Mouse (Mus musculus) urinary bladder, postnatal 36 days (tissue): ENCODE results near the gene Pmpcb.

ENCODE experiments used
- DNase-seq, 2 experiments: peaks; one replicate each; pipeline ENCODE4 v3.0.0; 2022; ENCODE audit warnings: low spot score in 2 of 2, mixed read lengths in 1 of 2

Pmpcb gene

GRCm38 (mm10) chr5:21732177-21732911 is 4.6 kb upstream of the Pmpcb start:
- no peak for DNase-seq

GRCm38 (mm10) chr5:21732930-21733329 is 4.0 kb upstream of the Pmpcb start:
- DNase-seq = peak in 1 of 2 experiments; percentile 23

DNA sequence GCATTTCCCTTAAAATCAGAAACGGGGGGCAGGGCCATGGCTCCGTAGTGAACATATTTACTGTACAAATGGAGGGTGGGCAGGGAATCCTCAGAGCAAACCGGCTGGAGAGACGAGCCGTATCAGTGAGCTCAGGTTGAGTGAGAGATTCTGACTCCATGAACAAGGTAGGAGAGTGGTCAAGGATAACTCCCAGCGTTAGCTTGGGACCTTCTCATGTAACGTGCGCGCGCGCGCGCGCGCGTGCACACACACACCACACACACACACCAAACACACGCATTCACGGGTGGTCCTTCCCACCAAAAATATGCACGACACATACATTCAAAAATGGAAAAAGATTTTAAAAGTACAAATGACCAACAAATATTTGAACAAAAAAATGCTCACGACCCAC is 1.8 kb upstream of the Pmpcb start:
- DNase-seq = no peak

DNA sequence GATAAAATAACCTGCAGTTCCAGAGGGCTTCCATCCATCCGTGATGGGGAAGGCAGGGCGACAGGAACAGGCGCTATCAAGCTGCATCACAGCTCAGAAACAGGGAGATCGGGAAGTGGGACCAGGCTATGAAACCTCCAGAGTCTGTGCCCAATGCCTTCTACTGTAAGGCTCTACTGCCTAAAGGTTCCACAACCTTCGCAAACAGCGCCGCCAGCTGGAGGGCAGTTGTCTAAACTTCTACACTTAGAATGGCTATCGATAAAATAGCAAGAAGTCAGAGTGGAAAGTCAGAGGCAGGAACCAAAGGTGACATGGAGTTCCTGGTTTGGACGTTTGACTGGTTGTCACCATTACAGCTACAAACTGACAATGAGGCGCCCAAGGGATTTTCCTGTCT is 1.4 kb upstream of the Pmpcb start:
- peak; percentile 51 to 74 for DNase-seq

DNA sequence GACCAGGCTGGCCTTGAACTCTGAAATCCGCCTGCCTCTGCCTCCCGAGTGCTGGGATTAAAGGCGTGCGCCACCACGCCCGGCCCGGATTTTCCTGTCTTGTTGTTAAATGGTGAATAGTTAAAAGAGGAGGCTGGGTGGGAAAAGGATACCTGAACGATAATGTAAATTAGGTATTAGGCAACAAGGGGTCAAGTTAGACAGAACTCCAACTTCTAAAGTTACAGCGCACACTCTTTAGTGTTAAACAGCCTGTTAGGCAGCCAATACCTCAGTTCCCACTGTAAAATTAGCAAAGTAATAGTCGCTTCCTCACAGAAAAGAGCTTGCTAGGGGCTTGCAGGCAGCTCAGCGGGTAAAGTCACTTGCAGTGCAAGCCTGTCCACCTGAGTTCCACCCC is 895 bp upstream of the Pmpcb start:
- no peak for DNase-seq

GRCm38 (mm10) chr5:21737620-21738019 is 679 bp downstream of the Pmpcb start:
- no peak for DNase-seq

DNA sequence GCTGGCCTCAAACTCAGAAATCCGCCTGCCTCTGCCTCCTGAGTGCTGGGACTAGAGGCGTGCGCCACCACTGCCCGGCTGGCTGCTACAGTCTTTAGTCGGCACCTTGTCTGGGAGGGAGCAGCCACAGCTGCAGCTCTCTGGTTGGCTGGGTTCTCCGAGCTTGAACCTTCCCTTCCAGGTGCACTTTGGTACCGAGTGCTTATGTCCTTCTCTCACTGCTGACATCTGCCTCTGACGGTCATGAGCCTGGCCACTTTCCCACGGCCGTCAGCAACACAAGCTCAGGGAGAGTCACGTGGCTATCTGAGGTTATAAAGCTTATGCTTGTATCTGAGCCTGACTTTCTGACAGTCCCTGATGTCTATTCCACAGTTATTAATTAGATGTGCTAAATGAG is 2.2 kb downstream of the Pmpcb start:
- DNase-seq = no peak

DNA sequence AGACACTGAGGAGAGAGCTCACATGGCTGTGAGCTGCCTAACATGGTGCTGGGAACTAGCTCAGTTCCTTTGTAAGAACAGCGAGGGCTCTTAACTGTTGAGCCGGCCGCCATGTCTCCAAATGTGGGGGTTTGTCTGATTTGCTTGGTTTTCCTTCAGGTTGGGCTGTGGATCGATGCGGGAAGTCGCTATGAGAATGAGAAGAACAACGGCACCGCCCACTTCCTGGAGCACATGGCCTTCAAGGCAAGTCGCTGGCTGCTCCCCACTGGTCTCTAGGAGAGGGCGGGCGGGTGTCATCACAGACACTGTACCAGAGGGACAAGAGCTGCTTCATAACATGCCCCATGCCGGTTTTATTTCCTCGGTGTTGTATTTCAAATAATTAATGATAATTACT is 2.9 kb downstream of the Pmpcb start:
- DNase-seq = no peak

DNA sequence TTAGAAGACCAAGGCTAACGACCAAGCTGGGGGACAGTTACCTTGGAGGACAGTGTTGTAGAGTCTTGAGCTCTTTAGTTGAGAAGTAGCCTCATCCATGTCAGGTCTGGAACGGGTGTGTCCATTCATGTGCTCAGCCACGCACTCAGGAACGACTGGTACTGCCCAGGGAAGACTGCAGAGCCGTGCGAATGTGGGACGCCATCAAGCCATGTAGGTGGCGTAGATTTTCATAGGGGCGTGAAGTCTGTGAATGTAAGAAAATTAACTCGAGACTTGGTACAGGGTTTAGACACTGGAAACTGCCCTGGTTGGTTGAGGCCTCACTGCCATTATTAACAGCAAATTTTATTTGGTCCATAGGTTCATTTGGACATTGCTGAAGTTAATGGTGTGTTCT is 6.7 kb downstream of the Pmpcb start:
- DNase-seq = no peak

DNA sequence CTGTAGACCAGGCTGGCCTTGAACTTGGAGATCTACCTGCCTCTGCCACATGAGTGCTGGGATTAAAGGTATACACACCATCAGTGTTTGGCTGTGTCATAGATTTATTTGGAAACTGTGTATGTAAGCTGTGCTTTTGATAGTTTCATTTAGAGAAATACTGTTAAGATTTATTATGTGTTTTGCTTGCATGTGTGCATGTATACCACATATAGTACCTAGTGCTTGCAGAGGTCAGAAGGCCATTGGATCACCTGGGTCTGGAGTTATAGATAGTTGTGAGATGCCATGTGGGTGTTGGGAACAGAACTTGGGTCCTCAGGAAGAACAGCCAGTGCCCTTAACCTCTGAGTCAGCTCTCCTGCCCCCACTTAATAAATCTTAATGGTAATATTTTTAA is 7.7 kb downstream of the Pmpcb start:
- no peak for DNase-seq

DNA sequence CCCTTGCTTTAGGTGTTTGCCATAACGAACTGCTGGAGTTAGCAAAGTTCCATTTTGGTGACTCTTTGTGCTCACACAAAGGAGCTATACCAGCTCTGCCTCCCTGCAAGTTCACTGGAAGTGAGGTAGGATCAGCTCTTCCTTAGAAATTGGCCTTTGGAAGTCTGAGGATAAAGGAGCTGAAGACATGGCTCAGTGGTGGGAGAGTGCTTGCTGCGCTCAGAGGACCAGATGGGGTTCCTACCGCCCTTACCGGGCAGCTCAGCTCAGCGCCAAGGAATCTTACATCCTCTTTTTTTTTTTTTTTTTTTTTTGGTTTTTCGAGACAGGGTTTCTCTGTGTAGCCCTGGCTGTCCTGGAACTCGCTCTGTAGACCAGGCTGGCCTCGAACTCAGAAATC is 9.0 kb downstream of the Pmpcb start:
- DNase-seq = no peak

DNA sequence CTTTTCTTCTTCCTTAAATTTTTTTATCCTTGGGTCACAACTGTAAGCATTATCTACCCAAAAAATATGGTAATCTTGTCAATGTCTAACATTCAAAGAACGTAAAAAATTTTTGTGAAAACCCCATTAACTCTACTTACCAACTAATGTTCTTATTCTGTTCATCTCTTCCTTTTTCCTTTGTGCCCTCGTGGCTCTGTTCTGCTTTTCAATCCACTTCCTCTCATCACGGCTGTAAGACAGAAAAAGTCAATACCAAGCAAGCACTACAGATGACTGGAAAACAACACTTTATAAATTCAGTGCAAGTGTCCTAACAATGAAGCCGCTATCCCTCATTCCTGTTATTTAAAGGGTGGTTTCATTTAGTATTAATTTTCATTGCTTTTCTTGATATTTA is 31.6 kb downstream of the Pmpcb start:
- DNase-seq = no peak

GRCm38 (mm10) chr5:21769841-21770240 is 32.9 kb downstream of the Pmpcb start:
- no peak for DNase-seq

- no peak for DNase-seq
These were observed 39.5 kb downstream of the Pmpcb start for GRCm38 (mm10) chr5:21776491-21776890.

DNA sequence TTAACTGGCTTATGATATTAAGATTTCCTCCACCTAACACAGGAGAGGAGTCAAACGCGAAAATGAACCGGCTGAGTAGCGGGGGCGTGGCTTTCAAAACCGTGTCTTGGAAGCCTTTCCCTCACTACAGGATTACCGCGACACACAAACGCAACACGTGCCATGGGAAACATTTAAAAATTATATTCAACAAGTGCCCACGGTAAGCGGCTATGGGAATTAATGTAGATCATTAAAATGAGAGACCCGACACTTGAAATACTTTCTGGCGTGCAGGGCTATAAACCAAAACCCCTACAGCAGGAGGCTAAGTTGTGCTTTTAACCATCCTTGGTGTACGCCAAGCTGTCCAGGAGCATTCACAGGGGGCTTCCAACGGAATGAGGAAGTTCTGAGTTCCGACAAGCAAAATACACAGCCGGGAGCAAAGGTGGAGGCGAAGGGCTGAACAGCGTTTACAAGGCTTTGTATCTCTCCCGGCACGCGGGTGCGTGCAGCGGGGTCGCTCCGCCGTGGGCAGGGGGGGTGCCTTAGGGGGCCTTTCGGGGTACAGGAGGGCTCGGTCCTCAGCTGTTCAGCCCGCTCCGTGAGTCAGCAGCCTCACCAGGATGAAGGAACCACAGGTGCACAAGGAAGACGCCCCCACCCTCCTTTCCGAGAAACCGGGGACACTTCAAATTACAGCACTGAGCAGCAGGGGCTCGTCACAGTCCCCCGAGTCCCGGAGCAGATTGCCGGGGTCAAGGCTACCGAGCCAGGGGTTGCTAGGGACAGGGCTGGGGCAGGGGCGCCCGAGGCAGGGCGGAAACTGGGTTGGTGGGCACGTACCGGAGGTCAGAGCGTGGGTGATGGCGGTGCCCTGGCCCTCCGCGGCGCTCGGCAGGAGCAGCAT is 47.5 kb downstream of the Pmpcb start:
- peak; percentile 4 to 6 for DNase-seq

GRCm38 (mm10) chr5:21785053-21785452 is 48.1 kb downstream of the Pmpcb start, which contains the start of the genes Dnajc2 and Psmc2:
Dnajc2 (minus strand) TSS chr5:21785251.
Psmc2 (plus strand) TSS chr5:21785283.
- DNase-seq = peak; percentile 80 to 91

DNA sequence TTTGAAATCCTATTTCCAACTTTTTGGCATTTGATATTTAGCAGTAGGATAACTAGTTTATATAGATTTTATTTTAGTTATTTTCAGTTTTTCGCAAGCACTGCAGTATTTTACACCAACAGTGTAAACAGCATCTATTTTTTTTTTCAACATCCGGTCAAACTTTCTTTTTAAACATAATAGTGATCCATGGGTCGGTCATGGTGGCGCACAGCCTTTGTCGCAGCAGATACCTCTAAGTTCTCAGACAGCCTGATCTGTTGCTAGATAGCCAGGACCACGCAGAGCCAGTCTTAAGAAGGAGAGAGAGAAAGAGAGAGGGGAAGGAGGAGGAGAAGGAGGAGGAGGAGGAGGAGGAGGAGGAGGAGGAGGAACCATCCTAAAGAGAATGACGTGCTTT is 48.8 kb downstream of the Pmpcb start:
- no peak for DNase-seq

- DNase-seq = peak; percentile 93 to 94
These were observed 49.6 kb downstream of the Pmpcb start for GRCm38 (mm10) chr5:21786258-21787185.

DNA sequence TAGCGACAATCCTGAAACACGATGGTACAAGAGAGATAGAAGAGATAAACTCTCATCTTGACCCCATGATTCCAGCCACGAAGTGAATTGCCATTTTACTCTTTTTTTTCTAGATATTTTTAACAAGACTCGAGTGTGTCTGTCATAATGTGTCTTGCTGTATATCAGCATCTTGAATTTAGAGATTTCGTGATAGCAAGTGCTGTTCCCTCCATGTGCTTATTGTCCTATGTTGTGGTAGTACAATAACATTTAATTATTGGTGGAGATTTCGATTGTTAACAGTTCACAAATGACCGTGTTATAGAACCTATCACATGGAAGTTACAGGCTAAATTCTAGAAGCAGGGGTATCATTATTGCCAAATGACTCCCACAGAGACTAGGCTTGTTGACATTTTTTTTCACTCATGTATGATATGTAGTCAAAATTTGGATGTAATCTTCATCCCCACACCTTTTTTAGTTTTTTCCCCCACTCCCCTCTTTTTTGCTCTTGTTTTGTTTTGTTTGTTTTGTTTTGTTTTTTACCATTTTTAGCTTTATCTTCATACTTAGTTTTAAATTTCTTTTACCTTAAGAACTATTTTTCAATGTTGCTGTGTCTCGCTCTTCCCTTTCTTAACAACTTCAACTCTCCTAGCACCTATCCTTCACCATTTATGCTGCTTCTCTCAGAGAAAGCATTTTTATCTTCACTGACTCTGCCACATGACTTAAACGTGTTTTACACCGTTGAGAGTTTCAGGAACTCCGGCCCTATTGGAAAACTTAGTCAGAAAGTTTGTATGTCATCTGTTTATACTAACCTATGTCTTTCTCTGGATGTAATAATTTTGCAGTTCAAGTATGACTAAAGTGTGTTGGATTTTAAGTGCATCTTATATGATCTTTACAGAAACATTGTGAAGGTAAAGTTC is 50.5 kb downstream of the Pmpcb start:
- no peak for DNase-seq

DNA sequence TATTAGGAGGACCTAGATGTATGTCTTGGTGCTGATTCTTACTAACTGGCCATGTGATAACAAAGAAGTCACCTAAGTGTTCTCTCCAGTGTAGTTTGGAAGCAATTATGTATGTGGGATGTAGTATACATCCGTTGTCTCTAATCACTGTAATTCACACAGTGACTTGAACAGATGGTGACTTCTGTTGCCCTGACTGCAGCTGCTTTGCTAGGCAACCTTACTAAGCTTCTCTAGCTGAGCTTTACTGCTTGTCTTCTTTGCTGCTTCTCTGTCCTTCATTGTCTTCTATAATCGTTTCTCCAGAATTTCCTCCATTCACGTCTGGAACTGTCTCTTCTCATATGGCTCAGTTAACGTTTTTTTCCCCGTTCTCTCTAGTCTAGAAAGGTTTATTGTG is 52.1 kb downstream of the Pmpcb start:
- DNase-seq = no peak

DNA sequence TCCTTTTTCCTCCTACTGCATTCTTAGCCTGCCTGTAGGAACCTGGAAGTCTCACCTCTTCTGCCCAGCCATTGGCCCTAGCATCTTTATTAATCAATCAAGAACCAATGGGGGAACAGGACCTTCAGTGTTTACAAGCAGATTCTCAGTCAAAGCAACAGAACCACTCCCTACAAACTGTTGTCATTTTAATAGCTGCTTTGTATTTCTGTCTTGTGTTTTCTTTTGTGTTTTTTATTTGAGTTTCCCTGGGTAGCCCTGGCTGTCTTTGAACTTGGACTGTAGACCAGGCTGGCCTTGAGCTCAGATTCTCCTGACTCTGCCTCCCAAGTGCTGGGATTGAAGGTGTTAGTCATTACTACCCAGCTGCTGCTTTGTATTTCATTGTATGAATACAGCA is 55.2 kb downstream of the Pmpcb start:
- DNase-seq = no peak
